Mouse (Mus musculus): ENCODE data around the gene Plpp7. TPM values are rescaled to one million over a fixed set of nuclear protein-coding genes. Genes with fewer than 3 reads are reported as not detected.

Plpp7 gene
- polyA plus RNA-seq, 2 experiments = 1.1 to 1.4 TPM

GRCm38 (mm10) chr2:32058716-32059115, 36.6 kb upstream of the Plpp7 start:
- Histone ChIP-seq H3K9ac (replicated peaks) (no peak overlapping the region), H3K4me3 (ENCODE audit: insufficient read depth in 1 of 2, low read depth in 2 of 2, low read length in 2 of 2) (no peak overlapping the region), H3K9me3 (ENCODE audit: control insufficient read depth, low read length) (no peaks in the 10 kb centered on the region), H3K4me2 (ENCODE audit: low read depth) (no peak overlapping the region), H3K27me3 (ENCODE audit: control insufficient read depth, insufficient read depth, low read length) (no peaks in the 10 kb centered on the region), H3K36me3 (replicated peaks; ENCODE audit: control insufficient read depth, insufficient read depth, low read depth) (no peaks in the 10 kb centered on the region), H3K4me1 (replicated peaks; ENCODE audit: control insufficient read depth in 2 of 2, insufficient read depth in 2 of 2, low read length in 1 of 2) (peaks cover 41 to 52% of the 10 kb centered on the region in 2 experiments), H3K27ac (no peak overlapping the region)
- ATAC-seq (ENCODE audit: insufficient read depth) (no peak), DNase-seq (ENCODE audit: low read depth in 3 of 3, low spot score in 3 of 3) (no peak)
- TF ChIP-seq CTCF (IDR thresholded peaks at IDR 0.05; ENCODE audit: low read depth) = no peak
- TF ChIP-seq EP300 (IDR thresholded peaks at IDR 0.05; ENCODE audit: low read depth) = no peak
- 57% methylated on average over 5 of the region's 5 CpGs for WGBS (ENCODE audit: insufficient replicate concordance)

- Histone ChIP-seq H3K27me3 (ENCODE audit: control insufficient read depth, insufficient read depth, low read length) (no peaks in the 10 kb centered on the region), H3K9me3 (ENCODE audit: control insufficient read depth, low read length) (no peaks in the 10 kb centered on the region), H3K4me1 (replicated peaks; ENCODE audit: control insufficient read depth in 2 of 2, insufficient read depth in 2 of 2, low read length in 1 of 2) (peaks cover 44 to 57% of the 10 kb centered on the region in 2 experiments), H3K9ac (replicated peaks) (no peak overlapping the region), H3K36me3 (replicated peaks; ENCODE audit: control insufficient read depth, insufficient read depth, low read depth) (no peaks in the 10 kb centered on the region), H3K4me2 (ENCODE audit: low read depth) (no peak overlapping the region), H3K27ac (no peak overlapping the region), H3K4me3 (ENCODE audit: insufficient read depth in 1 of 2, low read depth in 2 of 2, low read length in 2 of 2) (no peak overlapping the region)
- no peak for ATAC-seq (ENCODE audit: insufficient read depth)
- DNase-seq (ENCODE audit: low read depth in 3 of 3, low spot score in 3 of 3) = no peak
- TF ChIP-seq EP300 (IDR thresholded peaks at IDR 0.05; ENCODE audit: low read depth) (no peak), CTCF (IDR thresholded peaks at IDR 0.05; ENCODE audit: low read depth) (no peak)
- 59% methylated on average over 6 of the region's 6 CpGs for WGBS (ENCODE audit: insufficient replicate concordance)
Measured at GRCm38 (mm10) chr2:32059613-32060012, 35.7 kb upstream of the Plpp7 start.

- Histone ChIP-seq H3K9ac (replicated peaks) (no peak overlapping the region), H3K4me3 (ENCODE audit: insufficient read depth in 1 of 2, low read depth in 2 of 2, low read length in 2 of 2) (no peak overlapping the region), H3K36me3 (replicated peaks; ENCODE audit: control insufficient read depth, insufficient read depth, low read depth) (no peaks in the 10 kb centered on the region; the same call in 1 of the 2 replicates), H3K27me3 (ENCODE audit: control insufficient read depth, insufficient read depth, low read length) (no peaks in the 10 kb centered on the region), H3K9me3 (ENCODE audit: control insufficient read depth, low read length) (no peaks in the 10 kb centered on the region), H3K4me2 (ENCODE audit: low read depth) (no peak overlapping the region), H3K27ac (peak overlapping the region; percentile 61; the same call in 1 of the 2 replicates), H3K4me1 (replicated peaks; ENCODE audit: control insufficient read depth in 2 of 2, insufficient read depth in 2 of 2, low read length in 1 of 2) (peaks cover 44 to 57% of the 10 kb centered on the region in 2 experiments)
- ATAC-seq (ENCODE audit: insufficient read depth) (no peak), DNase-seq (ENCODE audit: low read depth in 3 of 3, low spot score in 3 of 3) (no peak)
- TF ChIP-seq EP300 (IDR thresholded peaks at IDR 0.05; ENCODE audit: low read depth) (no peak), CTCF (IDR thresholded peaks at IDR 0.05; ENCODE audit: low read depth) (no peak)
- WGBS (ENCODE audit: insufficient replicate concordance) = 64% methylated on average over 6 of the region's 6 CpGs
Measured at GRCm38 (mm10) chr2:32060228-32060805, 35.0 kb upstream of the Plpp7 start.

GRCm38 (mm10) chr2:32061189-32061588, 34.1 kb upstream of the Plpp7 start:
- H3K4me3 ChIP-seq (ENCODE audit: insufficient read depth in 1 of 2, low read depth in 2 of 2, low read length in 2 of 2) = no peak overlapping the region
- no peaks in the 10 kb centered on the region for H3K9me3 ChIP-seq (ENCODE audit: control insufficient read depth, low read length)
- DNase-seq (ENCODE audit: low read depth in 3 of 3, low spot score in 3 of 3) (peak; percentile 51 to 57 (median 54)), ATAC-seq (ENCODE audit: insufficient read depth) (peak; percentile 80)
- no peak for TF ChIP-seq CTCF (IDR thresholded peaks at IDR 0.05; ENCODE audit: low read depth)
- TF ChIP-seq EP300 (IDR thresholded peaks at IDR 0.05; ENCODE audit: low read depth) = peak; percentile 68
- H3K4me1 ChIP-seq (replicated peaks; ENCODE audit: control insufficient read depth in 2 of 2, insufficient read depth in 2 of 2, low read length in 1 of 2) = peaks cover 44 to 57% of the 10 kb centered on the region in 2 experiments
- H3K9ac ChIP-seq (replicated peaks) = peak overlapping the region; percentile 37
- H3K36me3 ChIP-seq (replicated peaks; ENCODE audit: control insufficient read depth, insufficient read depth, low read depth) = no peaks in the 10 kb centered on the region; the same call in 1 of the 2 replicates
- H3K27ac ChIP-seq = peak overlapping the region; percentile 61
- no peaks in the 10 kb centered on the region for H3K27me3 ChIP-seq (ENCODE audit: control insufficient read depth, insufficient read depth, low read length)
- H3K4me2 ChIP-seq (ENCODE audit: low read depth) = peak overlapping the region; percentile 58
- 7% methylated on average over 2 of the region's 2 CpGs for WGBS (ENCODE audit: insufficient replicate concordance)

- Histone ChIP-seq H3K27me3 (ENCODE audit: control insufficient read depth, insufficient read depth, low read length) (no peaks in the 10 kb centered on the region), H3K9ac (replicated peaks) (peak overlapping the region; percentile 54; the same call in 1 of the 2 replicates), H3K4me3 (ENCODE audit: insufficient read depth in 1 of 2, low read depth in 2 of 2, low read length in 2 of 2) (no peak overlapping the region), H3K27ac (peak overlapping the region; percentile 61), H3K4me2 (ENCODE audit: low read depth) (peak overlapping the region; percentile 58), H3K9me3 (ENCODE audit: control insufficient read depth, low read length) (no peaks in the 10 kb centered on the region), H3K4me1 (replicated peaks; ENCODE audit: control insufficient read depth in 2 of 2, insufficient read depth in 2 of 2, low read length in 1 of 2) (peaks cover 44 to 52% of the 10 kb centered on the region in 2 experiments), H3K36me3 (replicated peaks; ENCODE audit: control insufficient read depth, insufficient read depth, low read depth) (peaks cover 3% of the 10 kb centered on the region)
- 16% methylated on average over 12 of the region's 12 CpGs for WGBS (ENCODE audit: insufficient replicate concordance)
- ATAC-seq (ENCODE audit: insufficient read depth) (peak; percentile 78), DNase-seq (ENCODE audit: low read depth in 3 of 3, low spot score in 3 of 3) (peak in 2 of 3 experiments; percentile 41 to 51)
- TF ChIP-seq EP300 (IDR thresholded peaks at IDR 0.05; ENCODE audit: low read depth) = peak; percentile 79
- TF ChIP-seq CTCF (IDR thresholded peaks at IDR 0.05; ENCODE audit: low read depth) = no peak
Measured at GRCm38 (mm10) chr2:32061722-32062505, 33.4 kb upstream of the Plpp7 start.

Measured in liver, embryonic 14.5 days (tissue).